Mouse (Mus musculus): ENCODE results near the gene Sap30l.

GRCm38 (mm10) chr11:57853571-57853970 is 52.1 kb downstream of the Sap30l start:
- TF ChIP-seq CTCF (IDR thresholded peaks at IDR 0.05; ENCODE audit: extremely low read depth, insufficient read length, insufficient replicate concordance, low read depth, low read length) (no peak), POLR2A (IDR thresholded peaks at IDR 0.05; ENCODE audit: low read depth, low read length) (no peak)

All from small intestine, adult 2 months (tissue).